Mouse (Mus musculus) adrenal gland, postnatal 4 days (tissue): ENCODE measurements around the gene Sorbs1. TPM values are rescaled to one million over a fixed set of nuclear protein-coding genes. Genes with fewer than 3 reads are reported as not detected.

ENCODE experiments used
- DNase-seq, 2 experiments: peaks; one replicate each; pipeline ENCODE4 v3.0.0; 2021 to 2022; ENCODE audit warnings: low spot score in 2 of 2, mixed read lengths in 2 of 2
- total RNA-seq, 2 experiments: library from RNA; stranded (reverse); gene quantifications; 2 replicates each; pipeline ENCODE4 v1.2.3; 2021

Sorbs1 gene
- total RNA-seq, 2 experiments from 2014 or later, result 59.6 to 69.4 TPM

DNA sequence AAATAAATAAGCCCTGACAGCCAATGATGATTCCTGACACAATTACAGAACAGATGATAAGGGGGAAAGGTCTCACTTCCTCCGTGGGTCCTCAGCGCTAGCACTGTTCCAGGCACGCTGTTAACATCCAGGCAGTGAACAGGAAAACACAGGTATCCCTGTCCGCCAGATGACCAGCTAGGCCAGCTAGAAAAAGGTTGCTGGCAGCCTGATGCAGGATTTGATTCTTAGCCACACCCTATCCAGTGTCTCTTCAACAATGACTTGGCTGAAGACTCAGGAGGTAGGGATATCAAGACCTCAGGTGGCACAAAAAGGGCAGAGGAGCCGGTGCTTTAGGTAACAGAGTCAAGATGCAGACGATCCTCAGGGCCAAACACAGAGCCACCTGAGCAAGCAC, 32.5 kb downstream of the Sorbs1 start:
- no peak for DNase-seq

- DNase-seq, result no peak
These were observed 35.4 kb downstream of the Sorbs1 start for GRCm38 (mm10) chr19:40478161-40478575.

GRCm38 (mm10) chr19:40477445-40477941, 36.1 kb downstream of the Sorbs1 start:
- no peak for DNase-seq

DNA sequence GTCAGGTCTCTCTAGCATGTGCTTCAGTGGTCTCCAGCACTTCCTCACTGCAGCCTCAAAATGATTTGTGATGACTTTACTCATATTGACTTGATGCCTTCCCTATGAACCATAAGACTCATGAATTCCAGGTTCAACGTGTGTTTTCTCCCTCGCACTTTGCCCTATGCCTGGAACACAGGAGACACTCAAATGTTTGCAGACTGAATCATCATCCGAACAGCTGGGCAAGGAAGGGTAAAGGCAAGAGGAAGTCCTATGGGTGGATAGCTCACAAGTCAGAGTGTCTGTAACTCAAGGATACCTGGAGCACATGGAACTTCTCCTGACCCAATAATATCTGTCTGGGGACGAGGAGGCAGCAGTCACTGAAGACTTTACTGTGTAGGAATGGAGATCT, 37.1 kb downstream of the Sorbs1 start:
- no peak for DNase-seq

DNA sequence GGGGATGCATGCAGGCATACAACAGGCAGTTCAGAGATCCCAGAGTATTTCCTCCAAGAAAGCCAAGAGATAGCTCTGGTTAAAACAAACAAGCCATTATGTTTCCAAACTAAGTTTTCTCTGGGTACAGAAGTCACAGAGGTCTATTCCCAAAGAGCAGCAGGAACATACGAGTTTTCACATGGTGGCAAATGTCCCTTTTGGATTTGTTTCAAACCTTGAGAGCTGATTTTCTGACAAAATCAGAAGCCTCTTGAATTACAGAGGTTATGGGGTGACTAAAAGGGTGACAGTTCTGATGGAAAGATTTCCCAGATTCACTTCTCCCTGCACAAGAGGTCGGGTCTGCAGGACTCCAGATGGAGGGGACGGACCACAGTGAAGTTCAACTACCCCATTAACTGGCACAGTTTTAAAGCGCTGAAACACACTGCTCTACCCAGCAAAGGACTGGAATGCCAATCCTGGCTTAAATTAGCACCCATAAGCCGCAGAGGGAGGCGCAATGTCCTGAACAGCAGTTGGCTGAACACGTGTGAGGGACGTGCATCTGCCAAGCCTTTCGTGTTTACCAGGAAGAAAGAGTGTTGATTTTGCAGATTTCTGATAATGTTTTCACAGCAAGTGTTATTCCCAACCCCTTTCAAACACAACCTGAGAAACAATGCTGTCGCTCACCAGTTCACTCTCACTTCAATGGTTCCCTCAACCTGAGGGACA, 41.9 kb downstream of the Sorbs1 start:
- DNase-seq, result no peak

- no peak for DNase-seq
These were observed 43.8 kb downstream of the Sorbs1 start for GRCm38 (mm10) chr19:40469792-40470191.

DNA sequence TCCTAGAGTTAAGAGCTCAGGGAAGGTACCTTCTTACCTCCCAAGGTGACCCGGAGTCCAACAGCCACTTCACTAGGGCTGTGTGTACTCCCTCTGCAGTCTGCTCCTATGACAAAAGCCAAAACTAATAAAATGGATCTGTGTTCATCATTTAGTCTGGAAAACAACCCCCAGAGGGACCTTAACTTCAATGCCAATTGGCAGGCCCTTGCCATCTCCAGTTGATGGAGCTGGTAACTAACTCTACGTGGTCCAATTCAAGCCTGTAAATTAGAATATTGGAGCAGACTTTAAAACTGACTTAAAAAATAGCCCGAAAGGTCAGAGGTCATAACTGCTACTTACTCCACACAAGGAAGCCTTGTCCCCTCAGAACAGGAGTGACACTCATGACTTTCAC, 45.3 kb downstream of the Sorbs1 start:
- no peak for DNase-seq

- DNase-seq, result no peak
These were observed 45.8 kb downstream of the Sorbs1 start for GRCm38 (mm10) chr19:40467810-40468209.

- no peak for DNase-seq
These were observed 48.2 kb downstream of the Sorbs1 start for GRCm38 (mm10) chr19:40465339-40465738.

DNA sequence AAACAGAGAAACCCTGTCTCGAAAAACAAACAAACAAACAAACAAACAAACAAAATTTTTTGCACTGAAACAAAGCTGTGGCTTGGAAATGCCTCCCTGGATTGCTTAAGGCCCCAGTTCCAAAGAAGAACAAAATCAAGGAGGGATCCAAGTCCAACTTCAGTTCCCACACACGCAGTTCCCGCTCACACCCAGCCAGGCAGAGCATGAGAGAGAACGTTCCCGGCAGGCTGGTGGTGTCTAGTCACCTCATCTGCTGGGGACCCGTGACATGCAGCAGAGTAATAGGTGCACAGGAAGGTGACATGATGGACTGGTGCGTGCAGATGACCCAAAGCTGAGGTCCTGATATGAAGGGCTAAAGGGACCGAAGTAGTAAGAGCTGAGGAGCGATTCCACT, 49.2 kb downstream of the Sorbs1 start:
- no peak for DNase-seq

DNA sequence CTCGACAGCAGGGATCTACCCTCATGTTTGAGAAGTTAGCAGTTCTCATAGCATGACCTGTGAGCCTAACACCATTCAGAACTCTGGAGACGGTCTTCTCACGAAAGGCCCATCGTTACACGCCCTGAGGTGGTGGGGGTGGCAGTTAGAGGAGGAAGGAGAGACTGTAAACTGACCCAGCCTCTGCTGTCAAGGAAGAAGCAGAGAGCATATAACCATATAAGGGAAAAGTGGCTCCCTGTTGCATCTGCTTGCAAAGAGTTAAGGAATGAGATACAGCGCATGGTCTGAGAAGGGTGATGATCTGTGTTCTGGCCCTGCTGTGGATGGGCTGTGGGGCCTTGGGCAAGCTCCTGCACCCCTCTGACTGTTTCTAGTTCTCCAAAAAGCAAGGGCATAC, 50.7 kb downstream of the Sorbs1 start:
- DNase-seq, result no peak

DNA sequence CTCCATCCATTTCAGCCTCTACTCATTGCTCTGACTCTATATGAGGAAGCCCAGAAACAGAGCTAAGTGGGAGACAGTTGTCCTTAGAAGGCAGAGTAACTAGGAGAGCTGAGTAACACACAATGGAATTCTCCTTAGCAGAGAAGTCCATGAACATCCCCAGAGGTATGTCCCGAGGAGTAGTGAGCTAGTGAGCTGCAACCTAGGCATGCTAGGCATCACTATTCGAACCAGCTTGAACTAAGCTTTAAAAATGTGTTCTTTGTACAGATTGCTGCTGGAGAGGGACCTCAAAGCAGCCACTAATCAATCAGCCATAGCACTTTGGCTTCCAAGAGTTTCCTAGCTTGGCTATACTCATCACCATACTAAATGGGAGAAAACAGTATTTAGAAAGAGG, 51.1 kb downstream of the Sorbs1 start:
- DNase-seq, result no peak

GRCm38 (mm10) chr19:40461662-40462061, 51.9 kb downstream of the Sorbs1 start:
- DNase-seq, result no peak

GRCm38 (mm10) chr19:40460854-40461490, 52.6 kb downstream of the Sorbs1 start:
- DNase-seq, result no peak

DNA sequence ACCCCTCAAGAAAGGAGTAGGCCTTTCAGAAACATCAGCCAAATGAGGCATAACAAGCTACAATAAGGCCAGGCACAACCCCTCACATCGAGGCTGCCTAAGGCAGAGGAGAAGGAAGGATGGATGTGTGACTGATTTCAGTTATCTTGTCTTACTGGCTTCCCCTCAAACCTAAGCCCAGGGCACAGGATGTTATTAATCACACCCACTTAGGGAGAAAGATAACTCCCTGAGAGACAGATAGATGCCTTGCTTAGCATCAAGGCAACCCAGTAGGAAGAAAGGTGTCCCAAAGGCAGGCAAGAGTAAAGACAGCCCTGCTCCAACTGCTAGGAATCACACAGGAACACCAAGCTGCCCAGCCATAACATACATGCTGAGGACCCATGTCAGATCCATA, 54.2 kb downstream of the Sorbs1 start:
- no peak for DNase-seq

GRCm38 (mm10) chr19:40458806-40459205, 54.8 kb downstream of the Sorbs1 start:
- DNase-seq, result no peak

GRCm38 (mm10) chr19:40455248-40455647, 58.3 kb downstream of the Sorbs1 start:
- no peak for DNase-seq

- no peak for DNase-seq
These were observed 59.5 kb downstream of the Sorbs1 start for GRCm38 (mm10) chr19:40454096-40454495.

- no peak for DNase-seq
These were observed 61.4 kb downstream of the Sorbs1 start for GRCm38 (mm10) chr19:40452201-40452600.

GRCm38 (mm10) chr19:40451307-40451706, 62.3 kb downstream of the Sorbs1 start:
- no peak for DNase-seq

- DNase-seq, result no peak
These were observed 67.1 kb downstream of the Sorbs1 start for GRCm38 (mm10) chr19:40446525-40446924.

- DNase-seq, result no peak
These were observed 71.2 kb downstream of the Sorbs1 start for GRCm38 (mm10) chr19:40442377-40442776.

GRCm38 (mm10) chr19:40440951-40441350, 72.6 kb downstream of the Sorbs1 start:
- DNase-seq, result no peak
